Mouse (Mus musculus) cortical plate, adult 2 months (tissue): ENCODE measurements around the gene Fars2. TPM values are rescaled to one million over a fixed set of nuclear protein-coding genes. Genes with fewer than 3 reads are reported as not detected.
A peak's percentile ranks its signal among the peaks of the same experiment; 100 is the strongest.

Source experiments
- H3K27ac ChIP-seq: fragments of 200-500 bp; 2 replicates; pipeline ENCODE4 v1.5.1; 2012; ENCODE audit warnings: low read length, control low read depth, inconsistent platforms; ENCODE audit not compliant: insufficient read depth
- H3K4me1 ChIP-seq: fragments of 200-500 bp; 2 replicates; pipeline ENCODE4 v1.6.1; 2011; ENCODE audit warnings: low read length; ENCODE audit not compliant: control insufficient read depth, insufficient read depth
- H3K4me3 ChIP-seq: fragments of 200-500 bp; 2 replicates; pipeline ENCODE4 v1.5.1; 2011; ENCODE audit warnings: mild to moderate bottlenecking, low read length, control low read depth; ENCODE audit not compliant: insufficient read depth
- CTCF ChIP-seq: fragments of 200-500 bp; IDR thresholded peaks from 2 replicates; pipeline ENCODE4 v1.5.1; 2011; ENCODE audit warnings: mild to moderate bottlenecking, control low read depth, low read length; ENCODE audit not compliant: insufficient read depth; ENCODE audit errors: extremely low read depth
- POLR2A ChIP-seq: fragments of 200-500 bp; IDR thresholded peaks from 2 replicates; pipeline ENCODE4 v1.6.1; 2011; ENCODE audit warnings: mild to moderate bottlenecking, low read length, control low read depth; ENCODE audit not compliant: insufficient read depth; ENCODE audit errors: extremely low read depth
- polyA plus RNA-seq: library from polyadenylated mRNA; depleted of rRNA; stranded (reverse); fragments of >200 nt; gene quantifications from 2 replicates; pipeline ENCODE4 v1.2.3, GENCODE M21; 2012

The Fars2 gene
- polyA plus RNA-seq, 1 experiment, result 33.1 TPM

DNA sequence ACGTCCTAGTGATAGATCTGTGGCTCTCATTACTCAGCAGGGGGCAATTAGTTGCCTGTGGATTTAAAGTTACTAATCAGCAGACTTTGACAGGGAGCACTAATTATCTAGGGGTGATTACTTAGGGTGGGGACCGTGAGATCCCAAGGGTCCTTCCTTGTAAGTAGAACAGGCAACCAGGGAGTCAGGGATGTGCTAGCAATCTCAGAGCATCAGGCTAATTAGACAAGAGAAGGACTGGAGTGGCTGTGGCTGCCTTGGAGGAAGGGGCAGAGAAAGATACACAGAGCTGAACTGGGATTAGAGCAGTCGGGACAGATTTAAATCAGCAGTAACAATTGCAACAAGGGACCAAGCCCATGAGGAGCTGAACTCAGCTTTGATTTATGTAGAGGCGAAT lies 471.9 kb downstream of the Fars2 start:
- Histone ChIP-seq H3K4me3 (no peak overlapping the region), H3K27ac (no peak overlapping the region), H3K4me1 (peaks cover 4% of the 10 kb centered on the region)
- no peak for TF ChIP-seq POLR2A
- no peak for TF ChIP-seq CTCF

GRCm38 (mm10) chr13:36592291-36592690 lies 475.1 kb downstream of the Fars2 start:
- no peaks in the 10 kb centered on the region for H3K4me1 ChIP-seq
- H3K27ac ChIP-seq, result no peak overlapping the region
- H3K4me3 ChIP-seq, result no peak overlapping the region
- no peak for TF ChIP-seq CTCF
- TF ChIP-seq POLR2A, result no peak

DNA sequence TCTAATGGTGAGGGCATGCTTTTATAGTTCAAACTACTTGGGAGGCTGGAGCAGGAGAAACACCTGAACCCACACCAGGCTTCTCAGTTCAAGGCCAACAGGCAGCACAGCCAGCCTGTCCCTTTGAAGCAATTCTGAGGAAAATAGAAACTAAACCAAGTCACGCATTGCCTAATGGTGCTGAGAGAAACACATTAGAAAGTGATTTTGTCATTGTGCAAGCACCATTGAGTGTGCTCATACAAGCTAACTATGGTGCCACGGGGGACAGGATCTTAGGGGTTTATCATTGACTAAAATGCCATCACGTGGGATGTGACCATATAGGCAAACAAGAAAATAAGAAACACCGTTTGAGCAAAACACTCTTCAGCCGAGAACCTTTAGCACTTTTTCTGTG lies 489.5 kb downstream of the Fars2 start:
- TF ChIP-seq CTCF (no peak), POLR2A (no peak)
- no peak overlapping the region for H3K4me3 ChIP-seq
- H3K4me1 ChIP-seq, result no peaks in the 10 kb centered on the region; the same call in 1 of the 2 replicates
- no peak overlapping the region for H3K27ac ChIP-seq

DNA sequence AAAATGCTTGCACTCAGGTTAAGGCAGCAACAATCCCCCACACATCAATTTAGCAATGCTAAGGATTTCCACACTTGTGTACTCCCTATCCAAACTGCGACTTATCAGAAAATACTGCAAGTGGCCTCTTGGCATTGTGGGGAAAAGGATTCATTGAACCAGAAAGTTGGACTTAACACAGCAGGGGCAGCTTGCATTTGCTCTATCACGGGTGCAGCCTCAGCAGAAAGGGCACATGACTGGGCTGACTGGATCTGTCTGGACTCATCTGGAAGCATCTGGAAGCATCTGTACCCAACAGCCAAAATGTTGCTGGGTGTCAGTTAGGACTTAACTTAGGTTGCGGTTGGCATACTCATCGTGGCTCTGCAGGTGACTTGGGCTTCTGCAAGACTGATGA lies 490.7 kb downstream of the Fars2 start:
- TF ChIP-seq POLR2A, result no peak
- no peak for TF ChIP-seq CTCF
- no peaks in the 10 kb centered on the region; the same call in 1 of the 2 replicates for H3K4me1 ChIP-seq
- no peak overlapping the region for H3K4me3 ChIP-seq

DNA sequence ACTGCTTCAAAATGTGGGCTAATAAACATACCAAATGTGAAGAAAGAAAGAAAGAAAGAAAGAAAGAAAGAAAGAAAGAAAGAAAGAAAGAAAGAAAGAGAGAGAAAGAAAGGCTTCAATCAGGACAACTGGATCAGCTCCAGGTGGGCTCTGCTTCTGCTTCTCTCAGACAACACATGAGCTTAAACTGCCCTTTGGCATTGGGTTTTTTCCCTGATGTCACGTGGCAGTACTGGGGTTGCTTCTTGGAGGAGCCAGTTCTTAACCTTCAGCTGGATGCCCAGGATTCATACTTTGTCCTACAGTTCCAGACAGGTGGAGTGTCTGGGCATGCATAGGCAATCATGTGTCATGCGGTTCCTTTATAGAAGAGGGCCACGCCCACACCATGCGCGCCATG lies 493.2 kb downstream of the Fars2 start:
- TF ChIP-seq POLR2A, result no peak
- TF ChIP-seq CTCF, result no peak
- Histone ChIP-seq H3K4me1 (peaks cover 2% of the 10 kb centered on the region), H3K27ac (no peak overlapping the region), H3K4me3 (no peak overlapping the region)

More for the DNA sequence above, 490.7 kb downstream of the Fars2 start:
- H3K27ac ChIP-seq, result no peak overlapping the region

DNA sequence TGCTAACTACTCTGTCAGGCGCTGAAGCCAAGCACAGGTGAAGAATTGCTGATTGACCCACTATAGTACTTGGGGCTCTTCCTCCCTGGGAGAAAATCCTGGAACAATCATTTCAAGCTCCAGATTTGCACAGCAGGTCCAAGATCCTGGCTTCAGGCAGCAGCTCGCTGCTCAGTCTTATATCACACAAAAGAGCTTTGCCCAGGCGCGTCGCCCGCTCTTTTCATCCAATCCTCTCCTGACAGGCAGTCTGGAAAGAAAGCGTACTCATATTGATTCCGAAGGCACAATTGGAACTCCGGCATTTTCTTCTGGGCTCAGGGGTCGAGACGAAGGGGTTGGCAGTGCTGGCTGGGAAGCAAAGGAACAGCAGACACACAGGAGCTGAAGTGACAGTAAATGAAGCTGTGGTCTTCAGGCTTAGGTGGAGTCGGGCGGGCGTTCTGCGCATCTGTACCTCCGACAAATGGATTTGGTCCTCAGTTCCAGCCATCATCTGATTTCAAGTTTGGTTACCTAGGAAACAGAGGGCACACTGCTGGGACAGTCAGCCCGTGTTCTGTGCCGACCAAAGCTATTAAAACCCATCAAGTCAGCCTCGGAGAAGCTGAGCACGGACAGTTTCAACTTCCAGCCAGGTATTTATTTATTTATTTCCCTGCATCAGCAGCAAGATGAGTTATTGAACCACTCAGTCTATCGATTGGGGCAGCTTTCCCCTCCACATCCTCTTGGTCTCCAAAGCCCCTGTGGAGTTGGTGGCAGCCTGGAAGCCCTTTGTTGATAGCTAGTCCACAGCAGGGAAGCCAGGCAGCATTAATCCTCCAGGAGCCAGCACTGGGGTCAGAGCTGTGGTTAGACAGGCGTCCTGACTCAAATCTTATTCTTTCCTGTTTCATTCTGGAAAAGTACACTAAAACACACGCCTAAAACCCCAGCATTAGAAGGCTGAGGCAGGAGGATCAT lies 495.9 kb downstream of the Fars2 start:
- H3K4me3 ChIP-seq, result peak overlapping the region; percentile 29
- TF ChIP-seq POLR2A, result no peak
- no peak for TF ChIP-seq CTCF
- peaks cover 2% of the 10 kb centered on the region; the same call in 1 of the 2 replicates for H3K4me1 ChIP-seq
- no peak overlapping the region for H3K27ac ChIP-seq

DNA sequence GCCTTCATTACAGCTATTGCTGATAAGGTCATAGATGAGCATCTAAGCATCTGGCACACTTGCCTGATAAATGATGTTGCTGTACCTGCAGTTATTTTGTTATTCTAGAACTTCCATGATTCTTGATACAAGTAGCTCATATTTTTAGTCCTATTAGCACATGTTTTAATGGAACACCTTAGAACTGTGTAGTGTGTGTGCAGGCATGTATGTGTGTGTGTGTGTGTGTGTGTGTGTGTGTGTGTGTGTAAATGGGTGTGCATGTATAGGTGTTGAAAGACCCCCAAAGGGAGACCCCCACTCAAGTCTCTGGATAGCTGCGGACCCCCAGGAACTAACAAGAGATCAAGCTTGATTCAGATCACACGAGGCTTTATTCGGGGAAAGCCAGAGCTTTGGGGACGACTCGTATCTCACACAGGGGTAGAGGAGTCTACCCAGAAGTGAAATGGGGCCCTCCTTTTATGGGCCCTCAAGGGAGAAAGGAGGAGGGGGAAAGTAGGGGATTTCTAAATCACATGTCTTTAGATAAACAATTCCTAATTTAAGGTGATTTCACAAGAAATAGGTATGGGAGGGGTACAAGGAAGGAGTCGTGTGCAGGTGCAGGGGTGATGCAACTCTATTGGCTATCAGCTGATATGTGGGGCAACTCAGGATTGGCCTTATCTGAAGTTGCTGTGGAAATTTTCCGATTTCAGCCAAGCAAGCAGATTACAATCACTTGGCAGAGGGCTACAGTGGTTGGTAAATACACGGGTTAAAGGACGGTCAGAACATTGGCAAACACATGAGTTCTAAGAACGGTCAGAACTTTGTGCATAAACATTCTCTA lies 503.5 kb downstream of the Fars2 start:
- Histone ChIP-seq H3K27ac (no peak overlapping the region), H3K4me3 (no peak overlapping the region), H3K4me1 (no peaks in the 10 kb centered on the region)
- no peak for TF ChIP-seq POLR2A
- no peak for TF ChIP-seq CTCF

- H3K4me1 ChIP-seq, result no peaks in the 10 kb centered on the region
- TF ChIP-seq POLR2A (no peak), CTCF (no peak)
- H3K4me3 ChIP-seq, result no peak overlapping the region
- no peak overlapping the region for H3K27ac ChIP-seq
Measured at GRCm38 (mm10) chr13:36621333-36621659, 504.1 kb downstream of the Fars2 start.

GRCm38 (mm10) chr13:36623556-36623955 lies 506.3 kb downstream of the Fars2 start:
- no peak overlapping the region for H3K4me3 ChIP-seq
- H3K4me1 ChIP-seq, result no peaks in the 10 kb centered on the region
- no peak for TF ChIP-seq POLR2A
- no peak for TF ChIP-seq CTCF
- no peak overlapping the region for H3K27ac ChIP-seq
